Mouse (Mus musculus) adrenal gland, adult 8-10 months (tissue): ENCODE results near the gene Trim21. TPM values are rescaled to one million over a fixed set of nuclear protein-coding genes. Genes with fewer than 3 reads are reported as not detected.

Experiments used
- total RNA-seq, 4 experiments: library from RNA; stranded (reverse); gene quantifications; 2 replicates each; pipeline ENCODE4 v1.2.4; 2022

The Trim21 gene
- total RNA-seq, 4 experiments from 2014 or later: 13.9 to 22.2 (median 19.0) TPM

Other genes starting within 250 kb of the Trim21 start
- gene Rrm1, start 123.8 kb downstream of the Trim21 start, total RNA-seq: 10 to 100 TPM; 16.4 to 23.7 (median 20.3) TPM
- not detected for gene Olfr543, start 83.8 kb downstream of the Trim21 start, total RNA-seq
- gene Olfr544, start 77.2 kb downstream of the Trim21 start, total RNA-seq: not detected
- not detected for gene Olfr545, start 65.9 kb downstream of the Trim21 start, total RNA-seq
- gene Olfr547, start 30.7 kb downstream of the Trim21 start, total RNA-seq: not detected
- not detected for gene Olfr548-ps1, start 24.6 kb downstream of the Trim21 start, total RNA-seq
- gene Olfr549, start 15.6 kb downstream of the Trim21 start, total RNA-seq: not detected
- gene Olfr550, start 6.0 kb upstream of the Trim21 start, total RNA-seq: under 1 TPM in 1 of 4 experiments, not detected in 3; 0.19 TPM
- gene Olfr551, start 26.4 kb upstream of the Trim21 start, total RNA-seq: not detected
- under 1 TPM in 1 of 4 experiments, not detected in 3; 0.05 TPM for gene Olfr552, start 32.3 kb upstream of the Trim21 start, total RNA-seq
- gene Olfr553, start 52.7 kb upstream of the Trim21 start, total RNA-seq: not detected
- not detected for gene Olfr554, start 72.9 kb upstream of the Trim21 start, total RNA-seq
- gene Olfr555, start 93.3 kb upstream of the Trim21 start, total RNA-seq: not detected
- not detected for gene Olfr556, start 99.4 kb upstream of the Trim21 start, total RNA-seq
- 10 to 100 TPM; 10.9 to 19.3 (median 15.7) TPM for gene Trim68, start 121.8 kb upstream of the Trim21 start, total RNA-seq
- under 1 TPM in 1 of 4 experiments, not detected in 3; 0.12 TPM for gene Olfr557, start 130.4 kb upstream of the Trim21 start, total RNA-seq
- gene Olfr558, start 136.7 kb upstream of the Trim21 start, total RNA-seq: under 1 TPM in 3 of 4 experiments, not detected in 1; 0.14 to 0.40 (median 0.18) TPM
- not detected for gene Olfr33, start 153.6 kb upstream of the Trim21 start, total RNA-seq
- not detected for gene Olfr559, start 162.0 kb upstream of the Trim21 start, total RNA-seq
- gene Olfr560, start 193.9 kb upstream of the Trim21 start, total RNA-seq: not detected
- under 1 TPM; 0.06 to 0.31 (median 0.21) TPM for gene Olfr78, start 194.0 kb upstream of the Trim21 start, total RNA-seq
- gene Olfr561, start 205.7 kb upstream of the Trim21 start, total RNA-seq: not detected
- not detected for gene Olfr564, start 238.0 kb upstream of the Trim21 start, total RNA-seq